Mouse (Mus musculus) frontal cortex, postnatal 25 days (tissue): Measurements from ENCODE around the gene Glra1.
"Not testable (repeated sequence)": the region's sequence is repeated elsewhere in the genome, so short reads cannot be mapped to it uniquely, and the experiment has no call there.

Experiments used
- DNase-seq, 2 experiments: peaks; one replicate each; pipeline ENCODE4 v3.0.0; 2022; ENCODE audit warnings: low spot score in 2 of 2

The Glra1 gene

DNA sequence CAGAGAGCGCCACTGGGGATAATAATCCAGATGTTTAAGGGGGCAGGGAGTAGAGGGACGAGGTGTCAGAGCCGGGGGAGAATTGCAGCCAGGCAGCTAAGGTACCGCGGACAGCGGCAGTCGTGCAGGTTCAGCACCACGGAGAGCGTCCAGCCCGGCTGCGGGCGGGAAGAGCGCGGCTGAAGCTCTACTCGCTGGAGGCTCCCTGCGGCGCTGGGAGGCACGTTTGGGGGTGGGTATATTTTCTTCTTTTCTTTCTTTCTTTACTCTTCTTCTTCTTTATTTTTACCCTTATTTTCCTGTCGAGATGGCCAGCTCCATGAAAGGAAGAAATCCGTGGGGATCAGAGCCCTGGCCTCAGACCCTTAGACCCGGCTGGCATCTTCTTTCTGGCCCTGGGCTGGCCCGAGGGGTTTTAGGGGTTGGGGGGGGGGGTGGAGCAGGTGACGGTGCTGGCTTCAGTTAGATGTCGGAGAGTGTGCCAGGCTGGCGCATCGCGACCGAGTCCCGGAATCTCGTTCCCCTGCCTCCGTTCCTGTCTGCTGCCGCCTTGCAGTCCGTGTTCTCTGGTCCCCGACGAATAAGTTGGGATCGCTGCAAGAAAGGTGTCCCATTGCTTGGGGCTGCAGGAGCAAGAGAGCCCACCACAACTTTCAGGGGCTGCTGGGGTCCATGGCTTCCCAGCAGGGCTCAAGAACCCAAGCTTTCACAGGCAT is at the start of gene Glra1:
TSS of gene Glra1 (minus strand) at position 391 of the 716 bp plus-strand sequence.
- DNase-seq: peak; percentile 14 to 15

DNA sequence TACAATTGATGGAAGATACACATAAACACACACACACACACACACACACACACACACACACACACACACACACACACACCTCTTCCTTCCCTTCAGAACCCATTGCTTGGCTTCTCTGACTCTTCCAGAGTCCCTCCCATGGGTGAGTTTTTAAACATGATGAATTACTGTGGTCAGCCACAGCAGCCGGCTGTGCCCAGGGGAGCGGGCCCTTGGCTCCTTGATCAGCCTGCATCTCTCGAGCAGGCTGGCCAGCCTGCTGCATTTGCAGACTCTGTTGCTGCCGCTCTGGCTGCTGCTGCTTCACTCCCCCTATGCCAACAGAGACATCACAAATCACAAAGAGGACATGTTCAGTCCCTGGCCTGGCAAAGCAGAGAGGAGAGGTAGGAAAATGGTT is 29.0 kb upstream of the Glra1 start:
- no peak for DNase-seq

DNA sequence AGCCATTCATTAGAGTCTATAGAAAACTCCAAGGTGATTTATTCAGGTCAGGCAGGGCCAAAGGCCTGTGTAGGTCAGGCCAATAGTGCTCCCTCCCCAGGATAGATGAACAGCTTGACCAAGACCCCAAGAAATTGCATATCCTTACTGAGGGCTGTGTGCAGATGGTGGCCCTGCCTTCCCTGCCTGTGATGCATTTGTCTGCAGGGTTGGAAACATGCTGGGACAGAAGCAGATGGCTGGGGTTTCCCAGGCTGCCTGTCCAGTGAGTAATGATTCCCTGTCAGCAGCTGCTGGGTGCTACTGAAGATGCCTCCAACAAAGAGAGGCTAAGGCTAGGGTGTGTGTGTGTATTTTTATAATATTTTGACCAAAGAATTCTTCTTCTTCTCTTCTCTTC is 25.9 kb upstream of the Glra1 start:
- DNase-seq: no peak

DNA sequence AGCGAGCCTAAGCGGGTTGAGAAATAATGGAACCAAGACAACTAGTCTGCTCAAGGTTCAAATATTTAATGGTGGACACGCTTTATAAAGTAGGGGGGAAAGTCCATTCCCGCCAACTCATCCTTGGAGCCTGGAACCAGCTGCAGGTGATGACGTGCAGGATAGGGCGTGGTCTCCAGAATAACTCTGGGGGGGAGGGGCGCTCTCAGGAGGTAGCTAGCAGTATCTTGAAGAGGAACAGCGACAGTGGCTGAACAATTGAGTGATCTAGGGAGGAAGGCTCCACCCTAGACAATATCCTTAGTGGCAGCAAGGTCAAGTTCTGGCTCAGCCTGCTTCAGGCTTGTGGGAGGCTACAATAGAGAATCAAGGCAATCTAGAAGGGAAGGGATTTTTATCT is 6.6 kb upstream of the Glra1 start:
- DNase-seq: not testable (repeated sequence)

DNA sequence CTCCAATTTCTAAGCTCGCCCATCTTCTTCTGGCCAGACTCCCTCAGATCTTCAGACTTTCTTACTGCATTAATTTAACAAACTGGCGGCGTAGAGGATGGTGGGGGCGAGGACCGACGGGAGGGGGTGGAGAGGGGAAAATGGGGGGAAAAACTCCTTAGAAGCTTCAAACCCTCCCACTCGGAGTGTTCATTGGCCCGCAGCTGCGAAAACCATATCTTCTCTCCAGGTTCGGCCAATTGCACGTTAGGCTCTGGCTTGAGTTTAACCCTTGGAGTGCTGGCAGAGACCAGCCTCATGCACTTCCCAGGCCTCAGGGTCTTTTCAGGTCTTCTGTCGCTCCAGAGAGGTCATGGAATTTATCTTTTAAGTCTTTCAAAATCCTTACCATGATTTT is 524 bp upstream of the Glra1 start:
- no peak for DNase-seq

DNA sequence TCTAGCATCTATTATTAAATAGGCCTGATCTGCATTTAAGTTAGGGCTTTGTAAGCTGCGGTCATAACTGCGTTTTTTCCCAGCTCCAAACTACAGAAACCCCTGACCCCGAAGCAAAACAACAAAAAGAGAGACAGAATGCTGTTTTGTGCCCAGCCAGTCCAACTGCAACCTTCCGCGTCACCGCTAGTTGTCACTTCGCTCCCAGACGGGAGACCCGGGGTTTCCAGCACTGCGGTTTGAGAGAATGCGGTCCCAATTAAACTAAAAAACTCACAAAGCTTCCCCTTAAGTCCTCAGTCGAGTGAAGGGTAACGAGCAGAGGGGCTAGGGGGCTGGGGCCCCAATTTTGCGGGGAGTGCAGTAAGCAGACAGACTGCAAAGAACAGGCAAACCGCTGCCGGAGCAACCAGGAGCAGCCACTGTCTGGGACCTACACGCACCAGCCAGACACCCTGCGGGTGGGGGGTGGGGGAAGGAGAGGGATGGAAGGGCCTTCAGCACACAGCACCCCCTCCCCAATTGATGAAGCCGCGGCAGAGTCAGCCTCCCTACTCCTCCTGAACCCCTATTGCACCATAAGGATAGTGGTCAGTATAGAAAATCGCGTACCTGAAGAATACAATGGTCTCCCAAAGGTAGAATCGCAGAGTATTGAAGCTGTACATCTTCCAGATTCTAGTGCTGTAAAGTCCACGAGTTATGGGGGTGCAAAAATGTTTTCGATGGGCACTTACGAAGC is 761 bp downstream of the Glra1 start:
- DNase-seq: peak; percentile 16 to 21

DNA sequence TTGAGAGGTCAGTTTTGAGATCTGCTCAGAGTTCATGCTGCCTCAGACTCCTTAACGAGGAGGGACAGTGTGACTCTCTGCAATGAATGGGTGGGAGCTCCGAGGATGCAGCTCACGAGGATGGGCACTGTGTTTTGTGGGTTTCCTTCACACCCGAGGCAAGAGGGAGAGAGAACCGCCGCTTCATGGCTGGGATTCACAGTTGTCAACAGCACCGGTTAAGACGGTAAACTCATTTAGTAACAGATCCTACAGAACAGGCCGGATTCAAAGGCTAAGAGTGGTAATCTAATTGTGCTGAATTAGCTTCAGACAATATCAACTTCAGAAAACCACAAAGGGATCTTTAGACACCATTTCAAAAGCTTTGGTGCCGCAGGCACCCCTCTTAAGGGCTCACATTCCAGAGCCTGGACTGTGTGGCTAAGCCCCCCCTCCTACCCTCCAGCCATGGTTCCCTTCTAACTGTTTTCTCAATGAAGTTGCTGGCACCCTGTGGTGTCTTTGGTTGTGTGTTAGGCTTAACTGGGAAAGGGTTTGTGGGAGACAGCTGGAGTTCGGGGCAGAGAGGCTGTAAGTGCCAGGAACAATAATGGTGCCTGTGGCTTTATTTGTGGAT is 6.4 kb downstream of the Glra1 start:
- no peak for DNase-seq

DNA sequence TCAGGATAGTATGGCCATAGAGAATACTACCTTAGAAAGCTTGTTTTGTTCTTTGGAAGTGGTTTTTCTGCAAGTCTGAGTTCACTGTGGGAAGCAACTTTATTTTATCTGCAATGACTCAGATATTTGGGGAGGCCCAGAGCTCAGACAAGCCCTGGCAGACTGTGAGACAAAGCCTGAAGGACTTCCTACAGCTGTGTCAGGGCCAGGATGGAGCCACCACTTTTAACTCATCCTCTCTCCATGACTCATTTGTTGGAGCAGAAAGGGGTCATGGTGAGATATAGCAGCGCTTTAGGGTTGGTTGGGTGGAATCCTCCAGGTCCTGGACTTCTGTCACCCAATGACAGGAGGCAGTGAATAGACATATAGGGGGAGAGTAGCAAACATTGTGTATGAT is 12.3 kb downstream of the Glra1 start:
- DNase-seq: no peak

DNA sequence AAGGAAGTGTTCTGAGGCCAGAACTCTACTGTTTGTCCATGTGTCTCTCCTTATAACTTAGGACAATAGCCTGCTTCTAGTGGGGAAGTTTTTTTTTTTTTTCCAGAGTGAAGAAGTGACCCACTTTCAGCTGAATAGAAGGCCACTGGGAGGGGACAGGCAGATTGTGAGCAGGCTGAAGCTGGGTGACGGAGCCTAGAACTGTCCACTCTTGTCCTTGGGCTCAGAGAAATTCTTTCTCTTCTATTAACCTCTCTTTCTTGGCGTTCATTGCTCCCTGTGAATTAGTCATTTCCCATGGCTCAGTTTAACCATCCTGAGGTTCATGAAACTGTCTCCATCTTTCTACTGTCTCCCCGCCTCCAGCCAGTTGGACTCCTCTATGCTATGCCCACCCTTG is 13.6 kb downstream of the Glra1 start:
- DNase-seq: no peak

DNA sequence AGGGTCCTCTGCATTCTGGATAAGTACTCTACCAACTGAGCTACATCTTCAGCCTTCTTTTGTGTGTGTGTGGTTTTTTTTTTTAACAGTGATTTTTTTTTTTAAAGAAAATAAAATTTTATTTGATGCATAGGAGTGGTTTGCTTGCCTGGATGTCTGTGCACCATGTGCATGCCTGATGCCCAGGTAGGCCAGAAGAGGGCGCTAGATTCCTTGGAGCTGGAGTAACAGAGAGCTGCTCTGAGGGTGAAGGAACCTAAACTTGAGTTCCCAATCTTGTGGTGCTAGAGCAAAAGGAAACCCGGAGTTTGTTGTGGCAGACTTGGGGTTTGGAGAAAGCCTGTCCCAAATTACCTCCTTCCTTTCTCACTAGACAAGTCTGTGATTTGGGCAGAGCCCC is 16.8 kb downstream of the Glra1 start:
- DNase-seq: no peak

DNA sequence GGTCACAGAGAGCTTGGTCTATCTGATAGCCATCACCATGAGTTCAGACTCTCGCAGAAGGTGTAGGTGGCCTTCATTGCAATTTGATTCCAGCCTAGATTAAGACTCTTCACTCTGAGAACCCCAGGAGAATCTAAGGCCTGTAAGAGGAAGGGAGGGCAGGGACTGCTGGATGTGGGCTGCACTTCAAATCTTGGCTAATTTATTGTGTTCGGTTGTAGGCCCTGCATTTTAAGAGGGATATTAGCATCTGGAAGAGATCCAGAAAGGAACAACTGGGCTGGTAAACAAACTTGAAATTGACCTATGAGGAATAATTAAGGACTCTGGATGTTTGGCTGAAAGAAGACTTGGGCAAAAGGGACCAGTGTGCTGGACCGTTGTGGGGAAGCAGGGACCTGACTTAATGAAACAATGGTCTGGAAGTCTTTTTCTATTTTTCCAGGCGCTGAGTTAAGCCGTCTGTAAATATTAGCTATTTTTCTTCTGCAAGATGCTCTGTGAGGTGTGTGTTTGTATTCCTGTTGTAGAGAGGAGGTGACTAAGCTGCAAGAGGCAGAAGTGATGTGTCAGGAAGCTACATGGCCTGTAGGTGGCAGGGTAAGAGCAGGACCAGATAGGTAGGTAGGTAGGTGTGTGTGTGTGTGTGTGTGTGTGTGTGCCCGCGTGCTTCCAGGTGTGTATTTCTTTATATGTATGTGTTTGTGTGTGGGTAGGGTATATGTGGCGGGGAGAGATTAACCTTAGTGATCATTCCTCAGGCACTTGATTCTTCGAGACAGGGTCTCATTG is 18.4 kb downstream of the Glra1 start:
- no peak for DNase-seq

DNA sequence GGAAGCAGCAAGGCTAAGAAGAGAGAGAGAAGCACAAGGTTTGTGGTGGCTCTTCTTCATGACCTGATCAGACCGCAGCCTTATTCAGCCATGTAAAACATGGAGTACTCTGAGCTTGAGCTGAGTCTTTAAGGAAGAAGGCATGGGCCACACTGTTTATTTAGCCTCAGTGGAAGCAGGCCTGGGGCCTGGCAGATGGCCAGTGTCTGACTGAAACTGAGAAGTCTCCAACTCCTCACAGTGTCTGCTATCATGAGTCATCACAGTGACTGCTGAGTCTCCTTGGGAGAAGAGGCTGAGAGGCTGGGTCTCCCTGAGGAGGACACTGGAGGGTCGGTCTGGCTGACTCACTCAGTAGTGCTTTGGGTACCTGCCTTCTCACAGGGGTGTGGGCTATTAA is 33.6 kb downstream of the Glra1 start:
- peak in 1 of 2 experiments; percentile 35 for DNase-seq

DNA sequence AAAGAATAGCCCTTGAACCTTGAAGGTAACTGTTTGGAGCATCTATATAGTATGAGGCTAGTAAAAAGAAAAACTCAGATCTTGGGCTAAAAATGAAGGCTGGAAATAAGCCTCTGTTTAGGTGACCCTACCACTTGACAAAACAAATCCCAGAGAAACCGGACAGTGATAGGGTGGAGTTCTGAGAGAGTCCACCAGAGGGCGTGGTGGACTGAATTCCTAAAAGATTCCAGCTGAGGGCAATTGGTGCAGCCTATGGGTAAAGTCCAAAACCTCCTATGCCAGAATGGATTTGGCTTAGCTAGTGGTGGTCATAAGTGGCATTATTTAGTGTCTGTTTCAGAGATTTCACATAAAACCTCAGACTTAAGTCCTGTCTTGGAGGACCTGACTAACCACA is 36.9 kb downstream of the Glra1 start:
- peak; percentile 31 to 40 for DNase-seq

DNA sequence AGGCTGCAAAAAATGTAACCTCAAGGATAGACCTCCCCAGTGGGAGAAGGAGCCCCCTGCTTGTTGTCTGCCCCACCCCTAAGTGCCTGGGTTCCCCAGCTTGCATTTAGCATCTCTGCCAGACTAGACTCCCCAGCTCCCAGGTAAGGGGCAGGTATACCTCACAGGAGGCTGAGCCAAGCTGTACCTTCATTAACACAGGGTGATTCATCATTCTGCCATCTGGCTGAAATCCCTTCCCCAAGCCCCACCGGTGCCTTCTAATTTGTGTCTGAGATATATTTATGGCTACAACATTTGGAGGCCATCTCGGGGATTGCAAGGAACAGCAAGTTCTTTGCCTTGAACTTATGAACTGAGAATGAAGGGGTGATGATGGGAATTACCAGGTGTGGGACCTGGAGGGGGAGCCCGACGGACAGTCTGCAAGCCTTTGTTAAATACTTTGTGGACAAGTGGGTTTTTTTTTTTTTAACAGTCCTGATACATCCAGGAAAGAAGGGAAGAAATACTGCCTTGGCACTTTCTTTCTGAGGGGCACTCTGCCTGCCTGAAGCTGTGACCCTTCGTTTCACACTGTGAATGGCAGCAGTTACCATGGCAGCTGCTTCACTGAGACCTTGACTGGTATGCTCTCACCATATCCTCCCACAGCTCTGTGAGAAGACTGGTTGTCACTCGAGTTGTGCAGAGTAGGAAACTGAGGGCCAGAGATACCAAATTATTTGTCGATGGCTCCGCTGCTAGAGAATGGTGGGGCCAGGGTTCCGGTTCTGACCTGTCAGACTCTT is 41.5 kb downstream of the Glra1 start:
- no peak for DNase-seq

DNA sequence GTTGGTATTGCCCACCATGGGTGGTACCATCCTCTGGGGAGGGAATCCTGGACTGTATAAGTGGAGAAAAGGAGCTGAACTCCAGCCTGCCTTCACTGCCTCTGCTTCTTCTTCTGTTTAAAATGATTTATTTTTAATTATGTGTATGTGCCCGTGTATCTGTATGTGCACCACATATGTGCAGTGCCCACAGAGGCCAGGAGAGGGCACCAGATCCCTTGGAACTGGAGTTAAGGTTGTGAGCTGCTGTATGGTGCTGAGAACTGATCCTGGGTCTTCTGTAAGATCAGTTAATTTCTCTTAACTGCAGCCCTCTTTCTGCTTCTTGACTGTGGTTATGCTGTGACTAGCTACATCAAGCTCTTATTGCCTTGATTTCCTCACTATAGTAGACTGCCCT is 62.3 kb downstream of the Glra1 start:
- DNase-seq: no peak

DNA sequence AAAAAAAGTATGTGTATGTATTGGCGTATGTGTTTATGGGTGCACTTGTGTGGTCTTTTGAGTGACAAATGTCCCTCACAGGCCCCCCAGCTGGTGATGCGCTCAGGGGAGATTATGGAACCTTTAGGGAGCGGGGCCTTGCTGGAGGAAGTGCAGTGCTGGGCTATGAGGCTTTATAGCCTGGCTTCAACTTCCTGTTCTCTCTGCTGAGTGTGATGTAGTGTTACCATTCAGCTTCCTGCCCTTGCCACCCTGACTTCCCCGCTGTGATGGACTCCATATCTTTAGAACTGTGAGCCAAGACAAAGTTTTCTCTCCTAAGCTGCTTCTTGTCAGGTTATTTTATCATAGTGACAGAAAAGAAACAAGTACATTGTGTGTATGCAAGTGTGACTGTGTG is 65.3 kb downstream of the Glra1 start:
- no peak for DNase-seq

DNA sequence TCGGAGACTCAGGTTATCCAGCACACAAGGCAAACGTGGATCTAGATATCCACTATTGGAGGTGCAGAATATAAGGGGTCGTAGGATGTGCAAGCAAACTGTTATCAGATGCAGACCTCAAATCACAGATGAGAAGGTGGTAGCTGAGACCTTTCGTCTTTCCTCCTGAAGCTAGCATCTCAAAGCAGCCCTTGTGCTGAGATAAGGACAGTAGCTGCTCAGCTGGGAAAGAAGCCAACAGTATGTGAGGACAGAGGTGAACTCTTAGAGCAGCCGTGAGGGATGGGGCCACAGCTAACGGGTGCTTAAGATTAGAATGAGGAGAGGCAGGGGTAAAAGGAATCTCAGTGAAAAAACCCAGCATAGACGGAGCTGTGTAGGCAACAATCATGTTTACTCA is 65.9 kb downstream of the Glra1 start:
- DNase-seq: no peak

DNA sequence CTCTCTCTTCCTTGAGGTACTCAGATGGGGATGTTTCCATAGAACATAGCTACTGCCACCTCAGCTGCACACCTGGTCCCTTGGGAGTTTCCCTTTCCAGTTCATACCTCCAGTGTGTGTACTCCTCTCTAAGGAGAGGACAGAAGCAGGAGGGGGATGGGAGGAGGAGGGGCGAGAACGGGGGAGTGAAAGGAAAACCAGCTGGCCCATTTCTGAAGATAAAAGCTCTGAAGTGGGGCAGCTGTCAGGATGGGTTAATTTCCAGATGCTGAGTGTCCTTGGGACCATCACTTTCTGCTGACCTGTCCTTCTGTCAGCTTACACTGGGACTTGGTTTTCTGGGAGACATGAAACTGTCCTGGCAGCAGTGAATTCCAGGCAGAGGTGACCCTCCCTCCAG is 73.2 kb downstream of the Glra1 start:
- no peak for DNase-seq

DNA sequence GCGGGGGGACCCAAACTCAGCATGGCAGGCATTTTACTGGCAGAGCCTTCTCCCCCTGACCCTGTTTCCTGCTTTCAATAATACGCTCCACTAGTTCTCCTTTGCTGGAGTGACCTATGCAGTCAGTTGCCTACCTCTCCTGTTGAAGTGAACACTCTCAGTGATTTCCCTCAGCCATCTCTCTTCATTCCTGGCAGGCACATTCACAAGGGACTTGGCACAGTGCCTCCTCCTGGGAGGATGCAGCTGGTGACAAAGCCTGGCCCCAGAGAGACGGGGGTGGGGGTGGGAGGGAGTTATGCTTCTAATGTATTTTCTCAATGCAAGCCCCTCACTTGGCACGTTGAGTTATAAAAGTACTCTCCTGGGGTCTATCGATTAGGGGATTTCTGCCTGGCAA is 74.6 kb downstream of the Glra1 start:
- peak; percentile 32 to 34 for DNase-seq

DNA sequence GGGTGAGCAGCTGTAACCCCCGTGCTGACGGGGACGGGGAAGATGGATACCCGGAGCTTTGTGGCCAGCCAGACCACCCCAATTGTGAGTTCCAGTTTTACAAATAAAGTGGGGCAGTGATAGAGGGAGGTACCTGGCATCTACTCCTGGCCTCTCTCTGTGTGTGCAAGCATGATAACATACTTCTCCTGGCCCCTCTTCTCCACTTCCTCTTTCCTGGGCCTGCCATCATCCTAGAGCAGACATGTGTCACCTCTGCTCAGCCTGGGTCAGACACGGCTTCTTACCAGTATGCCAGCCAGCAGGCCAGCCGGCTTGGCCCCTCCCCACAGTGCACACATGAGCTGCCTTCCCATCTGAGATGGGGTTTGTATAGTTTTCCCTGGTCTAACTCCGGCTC is 77.3 kb downstream of the Glra1 start:
- DNase-seq: no peak
